Comparison of ENCODE assay signal across 8 mouse cellular contexts in the genomic region with DNA sequence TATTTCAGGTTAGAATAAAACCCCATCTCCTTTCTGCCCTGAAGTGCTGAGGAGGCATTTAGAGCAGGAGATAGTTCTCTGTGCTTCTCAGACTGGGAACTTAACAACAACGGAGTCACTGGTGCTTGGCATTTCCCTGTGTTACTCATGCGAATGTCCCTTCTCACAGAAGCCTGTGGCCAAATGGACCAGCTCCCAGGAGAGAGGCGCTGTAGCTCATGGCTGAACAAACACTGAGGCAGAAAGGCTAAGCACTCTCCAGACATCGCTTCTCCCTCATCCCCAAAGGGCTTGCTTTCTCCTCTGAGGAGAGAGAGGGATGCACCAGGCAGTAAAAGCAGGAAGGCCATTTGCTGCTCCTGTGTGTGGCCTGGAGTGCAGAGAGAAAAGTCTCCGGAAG.
A peak's percentile ranks its signal among the peaks of the same experiment; 100 is the strongest.
DNase-seq lines count a peak whose midpoint lies in the region; ATAC-seq and TF ChIP-seq lines count a peak whose summit lies in the region.

No protein-coding gene starts in this region.

- peak; percentile 44 for DNase-seq in CH12.LX (ENCODE audit: extremely low read depth)
- peak; percentile 53 for DNase-seq in adrenal gland, postnatal 10 days
- peak; percentile 26 to 54 for DNase-seq in kidney, postnatal 4 days
- DNase-seq in frontal cortex, postnatal 14 days (ENCODE audit: low spot score in 2 of 2): no peak
- DNase-seq in thymus, postnatal 0 days (ENCODE audit: low spot score): no peak

- in situ Hi-C loops in CH12.LX (cut with MboI; ENCODE audit: low pct_ligation_motif_present, low pct_unique_long_range_greater_than_20kb, low sequenced_read_pairs): no loop called here

- H3K4me2 ChIP-seq in CH12.LX (ENCODE audit: insufficient read depth, low read depth, poor library complexity, severe bottlenecking): no peak overlapping the region
- peak overlapping the region; percentile 23 for H3K4me2 ChIP-seq in embryonic facial prominence, embryonic 12.5 days (replicated peaks)
- peak overlapping the region; percentile 31; the same call in 1 of the 2 replicates for H3K4me2 ChIP-seq in heart, embryonic 14.5 days (ENCODE audit: low read length)
- H3K4me2 ChIP-seq in neural tube, embryonic 13.5 days: peak overlapping the region; percentile 30

- 1% methylated on average over 5 of the region's 5 CpGs for WGBS in embryonic facial prominence, embryonic 12.5 days
- 14% methylated on average over 5 of the region's 5 CpGs for WGBS in heart, embryonic 14.5 days
- WGBS in neural tube, embryonic 13.5 days: 6% methylated on average over 5 of the region's 5 CpGs

- TF ChIP-seq CTCF in CH12.LX (conservative IDR thresholded peaks at IDR 0.05 in 1 of 2, IDR thresholded peaks at IDR 0.05 in 1 of 2; ENCODE audit: low read depth in 2 of 2, low read length in 2 of 2): no peak

- TF ChIP-seq POLR2A in CH12.LX (IDR thresholded peaks at IDR 0.05; ENCODE audit: low read depth, low read length): no peak

- TF ChIP-seq RAD21 in CH12.LX (IDR thresholded peaks at IDR 0.05; ENCODE audit: low read depth, low read length): no peak

- H3K9me3 ChIP-seq in CH12.LX (replicated peaks; ENCODE audit: low read length): no peaks in the 10 kb centered on the region
- no peaks in the 10 kb centered on the region for H3K9me3 ChIP-seq in embryonic facial prominence, embryonic 12.5 days
- H3K9me3 ChIP-seq in heart, embryonic 14.5 days (ENCODE audit: control insufficient read depth, low read length): no peaks in the 10 kb centered on the region
- peaks cover 2% of the 10 kb centered on the region; the same call in 1 of the 2 replicates for H3K9me3 ChIP-seq in neural tube, embryonic 13.5 days

- H3K4me1 ChIP-seq in CH12.LX (ENCODE audit: control insufficient read depth in 1 of 2, insufficient read depth in 2 of 2): peaks cover 9 to 48% of the 10 kb centered on the region in 2 experiments; a peak in 3 of 4 replicates
- H3K4me1 ChIP-seq in embryonic facial prominence, embryonic 12.5 days: peaks cover 38% of the 10 kb centered on the region
- peaks cover 19 to 40% of the 10 kb centered on the region in 2 experiments for H3K4me1 ChIP-seq in heart, embryonic 14.5 days (ENCODE audit: control insufficient read depth in 2 of 2, insufficient read depth in 2 of 2, low read length in 2 of 2)
- H3K4me1 ChIP-seq in neural tube, embryonic 13.5 days (replicated peaks): peaks cover 61% of the 10 kb centered on the region

- peaks cover 0 to 56% of the 10 kb centered on the region in 2 experiments for H3K36me3 ChIP-seq in CH12.LX (replicated peaks in 1 of 2; ENCODE audit: control insufficient read depth in 1 of 2, insufficient read depth in 1 of 2, low read length in 1 of 2)
- no peaks in the 10 kb centered on the region for H3K36me3 ChIP-seq in embryonic facial prominence, embryonic 12.5 days
- no peaks in the 10 kb centered on the region for H3K36me3 ChIP-seq in heart, embryonic 14.5 days (ENCODE audit: control insufficient read depth, insufficient read depth, low read length)
- H3K36me3 ChIP-seq in neural tube, embryonic 13.5 days: no peaks in the 10 kb centered on the region

- ATAC-seq in embryonic facial prominence, embryonic 12.5 days (ENCODE audit: insufficient number of reproducible peaks, insufficient read depth, low FRiP score, low TSS enrichment): no peak
- no peak for ATAC-seq in heart, embryonic 14.5 days (ENCODE audit: insufficient number of reproducible peaks, insufficient read depth, low FRiP score, low read depth)
- peak; percentile 57 for ATAC-seq in neural tube, embryonic 13.5 days (ENCODE audit: low read depth)

- no peak overlapping the region for H3K4me3 ChIP-seq in CH12.LX (replicated peaks in 1 of 3; ENCODE audit: low read depth in 2 of 3, low read length in 2 of 3, poor library complexity in 1 of 3)
- no peak overlapping the region for H3K4me3 ChIP-seq in embryonic facial prominence, embryonic 12.5 days
- no peak overlapping the region for H3K4me3 ChIP-seq in heart, embryonic 14.5 days (ENCODE audit: control insufficient read depth in 1 of 2, insufficient read depth in 1 of 2, low read depth in 1 of 2, low read length in 2 of 2)
- no peak overlapping the region for H3K4me3 ChIP-seq in neural tube, embryonic 13.5 days

- dilution Hi-C loops in CH12.LX (cut with MboI; ENCODE audit: extremely low pct_ligation_motif_present, extremely low pct_unique_long_range_greater_than_20kb, low sequenced_read_pairs): no loop called here

- no peak overlapping the region for H3K9ac ChIP-seq in CH12.LX (ENCODE audit: insufficient read depth, low read depth)
- H3K9ac ChIP-seq in embryonic facial prominence, embryonic 12.5 days: no peak overlapping the region
- no peak overlapping the region for H3K9ac ChIP-seq in heart, embryonic 14.5 days (ENCODE audit: low read length)
- H3K9ac ChIP-seq in neural tube, embryonic 13.5 days: peak overlapping the region; percentile 12; the same call in 1 of the 2 replicates

- peaks cover 3% of the 10 kb centered on the region; the same call in 1 of the 2 replicates for H3K79me2 ChIP-seq in CH12.LX (replicated peaks; ENCODE audit: control insufficient read depth, extremely low read depth, insufficient read depth, poor library complexity, severe bottlenecking)

- H3K27ac ChIP-seq in CH12.LX (ENCODE audit: insufficient read depth, low read depth): no peak overlapping the region
- H3K27ac ChIP-seq in embryonic facial prominence, embryonic 12.5 days: no peak overlapping the region
- H3K27ac ChIP-seq in heart, embryonic 14.5 days (replicated peaks in 1 of 2; ENCODE audit: control insufficient read depth in 1 of 2, insufficient read depth in 1 of 2, low read depth in 2 of 2, low read length in 2 of 2): no peak overlapping the region; a peak in 1 of 4 replicates
- peak overlapping the region; percentile 59 for H3K27ac ChIP-seq in neural tube, embryonic 13.5 days (replicated peaks)

- no peak for TF ChIP-seq EP300 in CH12.LX (IDR thresholded peaks at IDR 0.05; ENCODE audit: low read length)

- H3K27me3 ChIP-seq in CH12.LX (replicated peaks): no peaks in the 10 kb centered on the region
- H3K27me3 ChIP-seq in embryonic facial prominence, embryonic 12.5 days: no peaks in the 10 kb centered on the region
- no peaks in the 10 kb centered on the region for H3K27me3 ChIP-seq in heart, embryonic 14.5 days (ENCODE audit: control insufficient read depth, insufficient read depth, low read length)
- no peaks in the 10 kb centered on the region for H3K27me3 ChIP-seq in neural tube, embryonic 13.5 days

TF ChIP-seq in CH12.LX, 34 proteins besides CTCF, POLR2A, EP300 and RAD21:
- TF ChIP-seq MAX (IDR thresholded peaks at IDR 0.05; ENCODE audit: low read length): no peak
- no peak for TF ChIP-seq MYC (IDR thresholded peaks at IDR 0.05; ENCODE audit: low read depth, low read length)
- TF ChIP-seq TCF12 (IDR thresholded peaks at IDR 0.05; ENCODE audit: low read depth, low read length): no peak
- no peak for TF ChIP-seq GABPA (IDR thresholded peaks at IDR 0.05; ENCODE audit: insufficient replicate concordance, low read depth, low read length)
- no peak for TF ChIP-seq ZMIZ1 (IDR thresholded peaks at IDR 0.05; ENCODE audit: low read depth, low read length)

Comparison
In these comparisons a context has a peak if more than half of its experiments do, and no peak if none do; other contexts are left out.
1. DNase-seq: peak in CH12.LX (single experiment), adrenal gland, postnatal 10 days (single experiment) and kidney, postnatal 4 days (2 of 2); none in frontal cortex, postnatal 14 days (0 of 2) and thymus, postnatal 0 days (single experiment).